Mouse (Mus musculus) liver, adult 2 months (tissue): ENCODE measurements around the gene Bloc1s4.

Experiments used
- CTCF ChIP-seq: fragments of 200-500 bp; IDR thresholded peaks from 2 replicates; pipeline ENCODE4 v1.5.1; 2011; ENCODE audit warnings: low read depth, low read length, control low read depth
- POLR2A ChIP-seq: fragments of 200-500 bp; IDR thresholded peaks from 2 replicates; pipeline ENCODE4 v1.6.1; 2011; ENCODE audit warnings: low read length, control low read depth; ENCODE audit not compliant: insufficient read depth; ENCODE audit errors: extremely low read depth

DNA sequence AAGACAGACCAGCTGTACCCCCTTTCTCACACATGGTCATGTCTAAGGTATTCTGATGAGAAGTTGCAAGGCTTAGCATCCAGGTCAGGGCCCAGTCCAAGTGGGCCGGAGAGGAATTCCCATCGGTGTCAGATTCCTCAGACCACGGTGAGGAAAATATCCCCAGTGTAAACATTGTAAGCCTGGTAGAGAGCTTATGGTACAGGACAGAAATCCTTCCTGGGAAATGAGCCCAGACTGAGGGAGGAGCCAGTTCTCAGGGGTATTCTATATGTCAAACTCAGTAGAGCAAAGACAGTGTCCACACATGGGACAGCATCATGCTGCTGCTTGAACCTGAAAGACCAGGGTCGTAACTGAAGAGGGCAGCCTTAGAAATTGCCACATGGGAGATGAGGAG is 11.4 kb upstream of the Bloc1s4 start:
- TF ChIP-seq POLR2A = no peak
- TF ChIP-seq CTCF = no peak
